ENCODE assay signal across 12 mouse cellular contexts in the genomic region with DNA sequence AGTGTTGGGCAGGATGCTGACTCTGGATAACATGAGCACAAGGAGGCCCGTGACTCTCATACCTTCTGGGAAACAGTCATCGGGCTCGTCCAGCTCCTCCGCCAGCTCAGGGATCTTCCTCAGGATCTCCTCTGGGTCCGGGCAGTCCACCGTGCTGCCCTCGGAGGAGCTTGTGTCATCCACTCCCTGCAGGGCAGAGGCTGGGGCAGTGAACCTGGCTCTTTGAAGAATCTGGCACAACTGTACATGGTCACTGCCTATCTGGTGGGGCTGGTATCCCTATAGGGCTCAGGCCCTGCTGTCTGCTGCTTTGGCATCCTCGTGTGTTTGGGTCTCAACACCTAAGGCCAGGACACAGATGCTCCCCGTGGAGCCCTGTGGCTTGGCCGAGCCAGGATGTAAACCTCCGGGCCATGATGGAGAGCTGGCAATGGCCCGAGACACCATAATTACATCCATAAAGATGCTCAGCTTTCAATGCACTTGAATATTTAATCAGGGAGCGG. TPM values are rescaled to one million over a fixed set of nuclear protein-coding genes. Genes with fewer than 3 reads are reported as not detected.
A peak's percentile ranks its signal among the peaks of the same experiment; 100 is the strongest.
DNase-seq lines count a peak whose midpoint lies in the region; ATAC-seq lines count a peak whose summit lies in the region.
"Had no signal": no experiment of that assay in that cellular context is flagged by ENCODE, and none has a peak within 500 bp of the region (broad histone marks: within the 10 kb centered on the region; RNA-seq: fewer than 3 reads in every experiment).

No protein-coding gene starts in this region.

- ATAC-seq in heart, embryonic 14.5 days (ENCODE audit: insufficient number of reproducible peaks, insufficient read depth, low FRiP score, low read depth): no peak
- ATAC-seq in hindbrain, embryonic 16.5 days: peak; percentile 27; the same call in 1 of the 2 replicates
- ATAC-seq in liver, embryonic 12.5 days: no peak

- no peak overlapping the region for H3K9ac ChIP-seq in heart, embryonic 14.5 days (ENCODE audit: low read length)
- no peak overlapping the region for H3K9ac ChIP-seq in hindbrain, embryonic 16.5 days (ENCODE audit: low read depth, low read length)
- no peak overlapping the region for H3K9ac ChIP-seq in liver, embryonic 12.5 days
- H3K9ac ChIP-seq: limb, embryonic 15.5 days; lung, embryonic 15.5 days had no signal

- no peaks in the 10 kb centered on the region for H3K9me3 ChIP-seq in heart, embryonic 14.5 days (ENCODE audit: control insufficient read depth, low read length)
- H3K9me3 ChIP-seq in hindbrain, embryonic 16.5 days (ENCODE audit: control insufficient read depth, low read length): no peaks in the 10 kb centered on the region
- no peaks in the 10 kb centered on the region for H3K9me3 ChIP-seq in liver, embryonic 12.5 days (replicated peaks)
- H3K9me3 ChIP-seq: limb, embryonic 15.5 days; lung, embryonic 15.5 days had no signal

- H3K27me3 ChIP-seq in heart, embryonic 14.5 days (ENCODE audit: control insufficient read depth, insufficient read depth, low read length): no peaks in the 10 kb centered on the region
- H3K27me3 ChIP-seq in hindbrain, embryonic 16.5 days (replicated peaks; ENCODE audit: control insufficient read depth, insufficient read depth, low read length): no peaks in the 10 kb centered on the region
- H3K27me3 ChIP-seq in liver, embryonic 12.5 days (replicated peaks): peaks cover 22% of the 10 kb centered on the region

- no peaks in the 10 kb centered on the region for H3K36me3 ChIP-seq in heart, embryonic 14.5 days (ENCODE audit: control insufficient read depth, insufficient read depth, low read length)
- no peaks in the 10 kb centered on the region for H3K36me3 ChIP-seq in hindbrain, embryonic 16.5 days (ENCODE audit: control insufficient read depth, insufficient read depth, low read length)
- no peaks in the 10 kb centered on the region for H3K36me3 ChIP-seq in liver, embryonic 12.5 days
- H3K36me3 ChIP-seq: limb, embryonic 15.5 days; lung, embryonic 15.5 days had no signal

- WGBS in heart, embryonic 14.5 days: 67% methylated on average over 13 of the region's 13 CpGs
- 55% methylated on average over 13 of the region's 13 CpGs for WGBS in hindbrain, embryonic 16.5 days
- WGBS in liver, embryonic 12.5 days (ENCODE audit: insufficient replicate concordance): 61% methylated on average over 13 of the region's 13 CpGs

- H3K27ac ChIP-seq in heart, embryonic 14.5 days (replicated peaks in 1 of 2; ENCODE audit: control insufficient read depth in 1 of 2, insufficient read depth in 1 of 2, low read depth in 2 of 2, low read length in 2 of 2): peak overlapping the region; percentile 86 to 90
- no peak overlapping the region for H3K27ac ChIP-seq in hindbrain, embryonic 16.5 days (ENCODE audit: low read depth, low read length)
- no peak overlapping the region for H3K27ac ChIP-seq in liver, embryonic 12.5 days
- H3K27ac ChIP-seq: limb, embryonic 15.5 days; lung, embryonic 15.5 days had no signal

- peak overlapping the region; percentile 40 for H3K4me2 ChIP-seq in heart, embryonic 14.5 days (ENCODE audit: low read length)
- H3K4me2 ChIP-seq in hindbrain, embryonic 16.5 days (ENCODE audit: low read length): no peak overlapping the region
- no peak overlapping the region for H3K4me2 ChIP-seq in liver, embryonic 12.5 days
- H3K4me2 ChIP-seq: limb, embryonic 15.5 days; lung, embryonic 15.5 days had no signal

- H3K4me1 ChIP-seq in heart, embryonic 14.5 days (ENCODE audit: control insufficient read depth in 2 of 2, insufficient read depth in 2 of 2, low read length in 2 of 2): peaks cover 38 to 41% of the 10 kb centered on the region in 2 experiments
- H3K4me1 ChIP-seq in hindbrain, embryonic 16.5 days (ENCODE audit: control insufficient read depth, insufficient read depth, low read depth, low read length): no peaks in the 10 kb centered on the region; the same call in none of the 2 replicates
- 0 out of 2 replicates have a peak, but pooled peaks cover 6% of the 10 kb centered on the region for H3K4me1 ChIP-seq in liver, embryonic 12.5 days

- DNase-seq in heart, adult 8-10 months (ENCODE audit: low spot score): no peak
- DNase-seq in retina, embryonic 14.5 days (ENCODE audit: low spot score): peak; percentile 22
- no peak for DNase-seq in retina, postnatal 1 day
- no peak for DNase-seq in layer of hippocampus, postnatal 25 days (ENCODE audit: extremely low spot score in 1 of 2, low spot score in 1 of 2)
- DNase-seq: spleen, adult 18-20 months; thymus, adult 18-20 months had no signal

- no peak overlapping the region for H3K4me3 ChIP-seq in heart, embryonic 14.5 days (ENCODE audit: control insufficient read depth in 1 of 2, insufficient read depth in 1 of 2, low read depth in 1 of 2, low read length in 2 of 2)
- no peak overlapping the region for H3K4me3 ChIP-seq in hindbrain, embryonic 16.5 days (ENCODE audit: low read length)
- H3K4me3 ChIP-seq in liver, embryonic 12.5 days: no peak overlapping the region
- H3K4me3 ChIP-seq: limb, embryonic 15.5 days; lung, embryonic 15.5 days had no signal

RNA-seq across cellular contexts. Expression of gene Scn5a, which starts 52.6 kb away (rescaled TPM):
- 7.9 and 10.0 TPM in 2 replicates for polyA plus RNA-seq in heart, embryonic 14.5 days (2014; fragmentation: Nextera tagmentation; extraction: Ambion mirVana)
- total RNA-seq in heart, adult 8-10 months (2022): 100 to 1,000 TPM; 176 to 234 (median 203) TPM
- 0.24 and 0.36 TPM in 2 replicates for polyA plus RNA-seq in hindbrain, embryonic 16.5 days (2015; fragmentation: Nextera tagmentation; extraction: Ambion mirVana)
- 0.02 and 0.10 TPM in 2 replicates for polyA plus RNA-seq in liver, embryonic 12.5 days (2016; fragmentation: Nextera tagmentation; extraction: Ambion mirVana)
- under 1 TPM; 0.70 to 0.89 TPM for total RNA-seq in layer of hippocampus, postnatal 25 days (2021)
- total RNA-seq: granulocyte monocyte progenitor cell, adult 5-6 weeks had no signal

Comparison
In these comparisons a context has a peak if more than half of its experiments do, and no peak if none do; other contexts are left out.
1. H3K27ac ChIP-seq: peak in heart, embryonic 14.5 days (2 of 2); none in hindbrain, embryonic 16.5 days (single experiment) and liver, embryonic 12.5 days (single experiment).